Mouse (Mus musculus) liver, embryonic 14.5 days (tissue): Measurements from ENCODE around the gene Ssrp1.
A peak's percentile ranks its signal among the peaks of the same experiment; 100 is the strongest.

Experiments used
- CTCF ChIP-seq: IDR thresholded peaks from 2 replicates; pipeline ENCODE4 v1.5.1; 2016; ENCODE audit warnings: antibody characterized with exemption, low read depth, control low read depth
- EP300 ChIP-seq: IDR thresholded peaks from 2 replicates; pipeline ENCODE4 v1.6.1; 2016; ENCODE audit warnings: antibody characterized with exemption, low read depth

- TF ChIP-seq CTCF (peak; percentile 38), EP300 (peak; percentile 22; the same call in 1 of the 2 replicates)
These were observed at the start of gene Ssrp1, which contains the start of gene P2rx3 for GRCm38 (mm10) chr2:85037047-85038026.
